Mouse (Mus musculus) E14TG2a.4 (cell line): Measurements from ENCODE around the gene Dexi.

Experiments
- CTCF ChIP-seq: conservative IDR thresholded peaks from 2 replicates; pipeline ENCODE4 v1.5.1; 2014; ENCODE audit warnings: low read length
- NANOG ChIP-seq: IDR thresholded peaks from 2 replicates; pipeline ENCODE4 v1.6.1; 2014; ENCODE audit warnings: borderline replicate concordance, low read length, mixed read lengths
- POU5F1 ChIP-seq: IDR thresholded peaks from 2 replicates; pipeline ENCODE4 v1.6.1; 2014; ENCODE audit warnings: low read length, borderline replicate concordance

- TF ChIP-seq CTCF = no peak
- TF ChIP-seq NANOG = no peak
- no peak for TF ChIP-seq POU5F1
These were observed 8.7 kb upstream of the Dexi start for GRCm38 (mm10) chr16:10551592-10551991.
